Mouse (Mus musculus) kidney, adult 8-10 months (tissue): Measurements from ENCODE around the gene Ccpg1.

Source experiments
- DNase-seq, 2 experiments: peaks; one replicate each; pipeline ENCODE4 v3.0.0; 2022

Ccpg1 gene

GRCm38 (mm10) chr9:72985250-72986220, at the start of gene Ccpg1, which contains the start of gene Ccpg1os:
TSS of gene Ccpg1 (plus strand) at chr9:72985429.
TSS of gene Ccpg1os (minus strand) at chr9:72985382.
- DNase-seq: peak; percentile 98

- DNase-seq: no peak
Observed at GRCm38 (mm10) chr9:72936301-72936700, 48.9 kb upstream of the Ccpg1 start.

- no peak for DNase-seq
Observed at GRCm38 (mm10) chr9:72943424-72943823, 41.8 kb upstream of the Ccpg1 start.

GRCm38 (mm10) chr9:72944286-72944685, 40.9 kb upstream of the Ccpg1 start:
- DNase-seq: no peak

- DNase-seq: no peak
Observed at GRCm38 (mm10) chr9:72947010-72947409, 38.2 kb upstream of the Ccpg1 start.

- DNase-seq: no peak
Observed at GRCm38 (mm10) chr9:72949572-72949971, 35.7 kb upstream of the Ccpg1 start.

GRCm38 (mm10) chr9:72954746-72955145, 30.5 kb upstream of the Ccpg1 start:
- no peak for DNase-seq

- DNase-seq: peak in 1 of 2 experiments; percentile 50
Observed at GRCm38 (mm10) chr9:72955546-72955945, 29.7 kb upstream of the Ccpg1 start.

GRCm38 (mm10) chr9:72958521-72959450, 26.4 kb upstream of the Ccpg1 start, which contains the start of the genes Dyx1c1 and Gm44503:
TSS of gene Dyx1c1 (plus strand) at chr9:72958785.
TSS of gene Gm44503 (plus strand) at chr9:72958852.
- peak; percentile 70 to 71 for DNase-seq

- DNase-seq: peak; percentile 31 to 39
Observed at GRCm38 (mm10) chr9:72961346-72961745, 23.9 kb upstream of the Ccpg1 start.

- DNase-seq: no peak
Observed at GRCm38 (mm10) chr9:72961959-72962358, 23.3 kb upstream of the Ccpg1 start.

GRCm38 (mm10) chr9:72968349-72969061, 16.7 kb upstream of the Ccpg1 start:
- DNase-seq: peak in 1 of 2 experiments; percentile 41

- DNase-seq: no peak
Observed at GRCm38 (mm10) chr9:72969874-72970273, 15.4 kb upstream of the Ccpg1 start.

GRCm38 (mm10) chr9:72972435-72972834, 12.8 kb upstream of the Ccpg1 start:
- no peak for DNase-seq

- no peak for DNase-seq
Observed at GRCm38 (mm10) chr9:72972984-72973383, 12.2 kb upstream of the Ccpg1 start.

GRCm38 (mm10) chr9:72974734-72975133, 10.5 kb upstream of the Ccpg1 start:
- DNase-seq: no peak

GRCm38 (mm10) chr9:72975242-72975641, 10.0 kb upstream of the Ccpg1 start:
- no peak for DNase-seq

- DNase-seq: no peak
Observed at GRCm38 (mm10) chr9:72983066-72983465, 2.2 kb upstream of the Ccpg1 start.

- DNase-seq: no peak
Observed at GRCm38 (mm10) chr9:72987703-72988102, 2.5 kb downstream of the Ccpg1 start.

GRCm38 (mm10) chr9:72988706-72989105, 3.5 kb downstream of the Ccpg1 start:
- peak in 1 of 2 experiments; percentile 34 for DNase-seq

GRCm38 (mm10) chr9:72991420-72991819, 6.2 kb downstream of the Ccpg1 start:
- no peak for DNase-seq

GRCm38 (mm10) chr9:72992576-72992975, 7.3 kb downstream of the Ccpg1 start:
- DNase-seq: no peak
